Comparison of ENCODE assay signal across 7 mouse cellular contexts in the genomic region with DNA sequence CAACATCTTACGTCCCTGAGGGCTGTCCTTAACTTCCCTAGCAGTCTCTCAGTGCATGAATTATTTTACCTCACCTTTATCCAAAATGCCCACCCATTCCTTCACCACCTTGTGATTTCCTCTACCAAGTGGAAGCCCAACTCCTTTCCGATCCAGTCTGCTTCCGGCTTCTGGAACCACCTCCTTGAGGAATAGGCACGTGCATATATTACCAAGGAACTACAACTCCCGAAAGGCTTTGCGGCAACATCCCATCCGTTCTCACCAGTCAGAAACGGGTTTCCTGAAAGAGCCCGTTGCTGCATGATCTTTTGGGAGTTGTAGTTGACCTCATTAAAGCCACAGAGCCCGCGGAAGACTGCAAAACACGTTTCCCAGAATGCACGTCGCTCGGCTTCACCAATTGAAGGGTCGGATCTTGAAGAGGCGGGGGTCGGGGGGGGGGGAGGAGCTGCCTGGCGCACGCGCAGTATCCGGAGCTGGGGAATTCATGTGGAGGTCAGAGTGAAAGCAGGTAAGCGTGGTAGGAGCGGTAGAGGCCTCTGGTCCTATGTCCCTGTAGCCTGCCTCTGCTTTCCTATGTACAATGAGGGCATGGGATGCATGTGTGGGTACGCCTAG. TPM values are rescaled to one million over a fixed set of nuclear protein-coding genes. Genes with fewer than 3 reads are reported as not detected.
DNase-seq lines count a peak whose midpoint lies in the region; ATAC-seq lines count a peak whose summit lies in the region.

Phb (plus strand) TSS at position 429 of the 621 bp plus-strand sequence.

- peak within 1 kb of the TSS; percentile 74 for H3K27ac ChIP-seq in intestine, embryonic 16.5 days (ENCODE audit: low read length)
- no peak within 1 kb of the TSS for H3K27ac ChIP-seq in midbrain, embryonic 11.5 days (ENCODE audit: low read depth, low read length)

- no peaks in the 10 kb centered on the region for H3K27me3 ChIP-seq in intestine, embryonic 16.5 days (replicated peaks; ENCODE audit: control insufficient read depth, insufficient read depth, low read length)
- H3K27me3 ChIP-seq in midbrain, embryonic 11.5 days (ENCODE audit: control insufficient read depth, insufficient read depth, low read length) = no peaks in the 10 kb centered on the region

- H3K4me3 ChIP-seq in intestine, embryonic 16.5 days (ENCODE audit: low read length) = peak within 1 kb of the TSS; percentile 85
- H3K4me3 ChIP-seq in midbrain, embryonic 11.5 days (ENCODE audit: low read depth, low read length) = peak within 1 kb of the TSS; percentile 56

- peaks cover 5% of the 10 kb centered on the region; the same call in 1 of the 2 replicates for H3K4me1 ChIP-seq in intestine, embryonic 16.5 days (ENCODE audit: control insufficient read depth, insufficient read depth, low read length)
- peaks cover 6% of the 10 kb centered on the region for H3K4me1 ChIP-seq in midbrain, embryonic 11.5 days (ENCODE audit: control insufficient read depth, insufficient read depth, low read length)

- H3K36me3 ChIP-seq in intestine, embryonic 16.5 days (ENCODE audit: control insufficient read depth, insufficient read depth, low read length) = peaks cover 9% of the 10 kb centered on the region; the same call in 1 of the 2 replicates
- peaks cover 3% of the 10 kb centered on the region for H3K36me3 ChIP-seq in midbrain, embryonic 11.5 days (ENCODE audit: control insufficient read depth, insufficient read depth, low read length)

- no peaks in the 10 kb centered on the region for H3K9me3 ChIP-seq in intestine, embryonic 16.5 days (ENCODE audit: control insufficient read depth, low read length)
- no peaks in the 10 kb centered on the region for H3K9me3 ChIP-seq in midbrain, embryonic 11.5 days (ENCODE audit: control insufficient read depth, low read length)

- H3K9ac ChIP-seq in intestine, embryonic 16.5 days (ENCODE audit: low read depth, low read length) = peak within 1 kb of the TSS; percentile 79
- H3K9ac ChIP-seq in midbrain, embryonic 11.5 days (ENCODE audit: low read length) = peak within 1 kb of the TSS; percentile 68

- intact Hi-C loops in left cerebral cortex, postnatal 36 days (cut with DNase I) = loop anchor here (10.0 kb wide), 1 partner anchor 272 kb away; no protein-coding TSS in a partner anchor

- 2% methylated on average over 25 of the region's 25 CpGs for WGBS in intestine, embryonic 16.5 days
- WGBS in midbrain, embryonic 11.5 days = 2% methylated on average over 24 of the region's 25 CpGs

- peak; percentile 97 for ATAC-seq in intestine, embryonic 16.5 days
- ATAC-seq in midbrain, embryonic 11.5 days (ENCODE audit: low FRiP score) = peak; percentile 96

- H3K4me2 ChIP-seq in intestine, embryonic 16.5 days (ENCODE audit: low read depth, low read length) = peak within 1 kb of the TSS; percentile 74
- H3K4me2 ChIP-seq in midbrain, embryonic 11.5 days = peak within 1 kb of the TSS; percentile 91

- peak; percentile 97 for DNase-seq in adrenal gland, adult 8-10 months
- DNase-seq in embryo, embryonic 9.5 days (ENCODE audit: extremely low spot score) = peak; percentile 96
- peak; percentile 64 to 87 for DNase-seq in gastrocnemius, postnatal 4 days (ENCODE audit: low spot score in 2 of 2)
- DNase-seq in left cerebral cortex, postnatal 36 days (ENCODE audit: low spot score in 2 of 2) = peak; percentile 92 to 94
- DNase-seq in midbrain, embryonic 11.5 days (ENCODE audit: low spot score, missing footprints) = peak; percentile 99
- DNase-seq in skeletal muscle tissue, adult 2 months (ENCODE audit: low read depth, low spot score) = peak; percentile 98

RNA-seq across cellular contexts. Expression of gene Phb, which starts in this region (rescaled TPM):
- 100 to 1,000 TPM; 283 to 358 (median 307) TPM for total RNA-seq in adrenal gland, adult 8-10 months (2022)
- total RNA-seq in gastrocnemius, postnatal 4 days (2021) = 100 to 1,000 TPM; 144 to 147 TPM
- 309 and 324 TPM in 2 replicates for polyA plus RNA-seq in intestine, embryonic 16.5 days (2015; fragmentation: Nextera tagmentation; extraction: Ambion mirVana)
- total RNA-seq in left cerebral cortex, postnatal 36 days (2021) = 10 to 100 TPM; 67.1 to 85.8 TPM
- 195 TPM in 2 replicates for polyA plus RNA-seq in midbrain, embryonic 11.5 days (2014; fragmentation: Nextera tagmentation; extraction: Ambion mirVana)
